Mouse (Mus musculus): Measurements from ENCODE around the gene Aldh5a1. TPM values are rescaled to one million over a fixed set of nuclear protein-coding genes. Genes with fewer than 3 reads are reported as not detected.
A peak's percentile ranks its signal among the peaks of the same experiment; 100 is the strongest.
"Not testable (repeated sequence)": the region's sequence is repeated elsewhere in the genome, so short reads cannot be mapped to it uniquely, and the experiment has no call there.

Aldh5a1 gene
- total RNA-seq (2021): 10 to 100 TPM; 55.4 to 57.0 TPM

DNA sequence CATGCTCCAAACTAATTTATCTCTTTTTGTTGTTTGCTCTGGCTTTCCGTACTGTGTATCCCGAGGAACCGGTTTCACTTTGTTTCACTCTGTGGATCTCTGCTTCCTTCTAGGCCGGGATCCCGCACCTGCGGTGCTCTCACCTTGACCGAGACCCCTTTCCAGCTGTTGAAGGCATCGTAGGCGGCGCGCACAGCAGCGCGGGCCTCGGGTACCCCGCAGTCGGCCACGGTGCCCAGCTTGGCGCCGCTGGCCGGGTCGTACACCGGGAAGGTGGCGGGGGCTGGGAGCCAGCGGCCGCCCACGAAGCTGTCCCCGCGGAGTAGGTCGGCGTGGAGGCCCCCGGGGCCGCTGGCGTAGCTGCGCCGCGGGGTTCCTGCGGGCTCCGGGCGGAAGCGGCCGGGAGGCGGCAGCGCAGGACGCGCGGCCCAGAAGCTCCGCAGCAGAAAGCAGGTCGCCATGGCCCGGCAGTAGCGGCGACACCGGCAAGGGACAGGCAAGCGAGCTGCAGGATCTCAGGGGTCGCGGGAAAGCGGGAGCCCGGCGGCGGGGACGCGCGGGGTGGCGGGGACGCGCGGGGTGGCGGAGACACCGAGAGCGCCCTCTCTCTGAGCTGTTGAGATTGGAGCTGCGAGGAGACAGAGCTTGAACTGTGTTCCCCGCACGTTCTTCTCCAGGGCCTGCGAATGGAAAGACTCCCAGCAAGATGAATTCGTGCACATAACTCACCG is at the start of gene Aldh5a1:
Gene Aldh5a1, minus strand, starts transcription at position 554 of the 731 bp plus-strand sequence.
- peak; percentile 82 to 83 for DNase-seq (ENCODE audit: low spot score in 2 of 2)
- intact Hi-C loops (cut with DNase I): no loop called here

DNA sequence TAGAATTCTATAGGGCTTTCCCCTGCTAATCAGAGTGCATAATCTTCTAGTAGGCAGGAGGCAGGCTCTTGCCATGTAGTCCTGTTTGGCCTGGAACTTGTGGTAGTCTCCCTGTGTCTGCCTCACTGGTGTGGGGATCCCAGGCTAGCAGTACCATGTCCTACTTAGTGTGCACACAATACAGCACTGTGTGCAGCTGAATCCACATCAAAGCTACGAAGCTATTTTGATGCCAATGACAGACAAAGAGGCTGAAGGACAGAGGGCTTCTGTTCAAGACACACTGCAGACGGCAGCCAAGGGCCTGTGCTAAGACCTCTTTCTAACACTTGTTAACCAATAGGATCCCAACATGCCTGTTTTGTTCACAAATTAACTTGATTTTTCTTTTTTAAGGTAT is 48.0 kb upstream of the Aldh5a1 start:
- no peak for DNase-seq (ENCODE audit: low spot score in 2 of 2)

DNA sequence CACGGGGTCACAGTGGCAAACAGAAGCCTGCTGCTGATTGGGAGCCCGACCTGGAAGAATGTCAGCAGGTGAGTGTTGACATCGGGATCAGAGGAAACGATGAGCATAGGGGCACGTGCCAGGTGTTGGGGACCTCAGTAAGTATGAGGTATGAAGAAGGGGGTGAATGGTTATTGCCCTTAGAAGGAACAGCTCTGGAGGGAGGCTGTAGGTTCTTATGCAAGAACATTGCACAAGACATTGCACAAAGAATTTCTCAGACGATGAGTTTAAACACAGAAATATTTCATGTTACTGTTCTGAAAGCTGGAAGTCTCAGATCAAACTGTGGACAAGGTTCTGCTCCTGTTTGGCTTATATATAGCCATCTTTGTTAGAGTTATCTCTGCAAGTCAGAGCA is 43.6 kb upstream of the Aldh5a1 start:
- intact Hi-C loops (cut with DNase I): no loop called here
- no peak for DNase-seq (ENCODE audit: low spot score in 2 of 2)

More for the DNA sequence above, 48.0 kb upstream of the Aldh5a1 start:
- intact Hi-C loops (cut with DNase I): no loop called here

DNA sequence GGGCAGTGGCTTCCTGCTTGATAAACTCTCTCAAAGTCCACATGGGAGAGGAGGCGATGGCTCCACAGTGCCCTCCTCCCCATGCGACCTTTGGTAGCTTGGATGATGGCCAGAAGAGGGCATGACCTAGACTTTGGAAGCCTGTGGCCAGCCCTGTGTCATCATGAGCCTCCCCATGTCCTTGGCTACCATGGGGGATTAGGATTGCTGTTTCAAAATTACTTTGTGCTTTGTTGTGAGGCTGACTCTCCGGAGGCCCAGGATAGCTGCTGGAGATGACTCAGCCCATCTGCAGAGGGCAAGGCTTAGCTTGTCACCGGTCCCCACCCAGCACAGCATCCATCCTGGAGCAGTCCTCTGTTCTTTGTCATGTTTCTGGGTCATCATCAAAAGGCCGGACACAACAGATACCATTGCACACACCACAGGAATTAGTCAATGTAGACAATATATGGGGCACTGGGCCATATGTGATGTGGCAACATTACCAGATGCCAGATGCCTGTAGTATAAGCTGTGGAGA is 40.4 kb upstream of the Aldh5a1 start:
- no peak for DNase-seq (ENCODE audit: low spot score in 2 of 2)
- intact Hi-C loops (cut with DNase I): no loop called here

DNA sequence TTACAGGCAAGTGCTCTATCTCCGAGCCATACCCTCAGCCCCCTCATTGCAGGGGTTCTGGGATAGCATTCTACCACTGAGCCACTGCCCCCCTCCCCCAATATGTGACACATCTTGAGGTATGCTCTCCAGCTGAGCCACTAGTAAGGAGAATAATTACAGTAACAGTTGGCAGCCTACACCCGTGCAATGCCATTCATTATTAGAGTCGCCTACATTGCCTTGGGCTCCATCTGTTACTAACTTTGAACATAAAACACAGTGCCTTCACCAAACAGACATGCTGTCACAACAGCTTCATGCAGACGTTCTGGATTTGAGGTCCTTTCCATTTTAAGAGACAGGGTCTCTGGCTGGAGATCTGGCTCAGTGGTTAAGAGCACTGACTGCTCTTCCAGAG is 38.9 kb upstream of the Aldh5a1 start:
- no peak for DNase-seq (ENCODE audit: low spot score in 2 of 2)
- intact Hi-C loops (cut with DNase I): no loop called here

DNA sequence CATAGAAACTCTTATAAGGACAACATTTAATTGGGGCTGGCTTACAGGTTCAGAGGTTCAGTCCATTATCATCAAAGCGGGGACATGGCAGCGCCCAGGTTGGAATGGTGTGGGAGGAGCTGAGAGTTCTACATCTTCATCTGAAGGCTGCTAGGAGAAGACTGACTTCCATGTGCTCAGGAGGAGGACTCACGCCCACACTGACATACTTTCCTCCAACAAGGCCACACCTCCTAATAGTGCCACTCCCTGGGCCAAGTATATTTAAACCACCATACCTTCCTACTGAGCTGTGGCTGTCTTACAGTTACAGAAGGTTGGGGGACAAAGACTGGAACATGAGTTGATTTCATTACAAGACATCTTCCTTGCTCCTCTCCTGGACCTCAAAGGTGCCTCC is 34.3 kb upstream of the Aldh5a1 start:
- intact Hi-C loops (cut with DNase I); DNase-seq (ENCODE audit: low spot score in 2 of 2): not testable (repeated sequence)

DNA sequence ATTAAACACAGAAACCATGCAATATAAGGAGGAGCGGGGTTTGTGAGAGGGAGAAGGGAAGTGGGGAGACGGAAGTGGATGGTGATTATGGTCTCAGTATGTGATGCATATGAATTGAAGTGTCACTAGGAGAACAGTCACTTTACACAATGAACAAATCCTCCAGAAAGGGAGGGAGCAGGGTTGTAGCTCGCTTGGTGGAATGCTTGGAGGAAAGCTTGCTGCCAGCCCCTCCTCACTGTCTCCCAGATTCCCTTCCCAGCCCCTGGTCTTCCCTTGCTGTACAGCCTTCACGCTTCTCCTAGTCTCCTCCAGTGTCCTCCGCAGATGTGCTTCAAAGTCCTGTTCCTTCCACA is 28.4 kb upstream of the Aldh5a1 start:
- DNase-seq (ENCODE audit: low spot score in 2 of 2): no peak

DNA sequence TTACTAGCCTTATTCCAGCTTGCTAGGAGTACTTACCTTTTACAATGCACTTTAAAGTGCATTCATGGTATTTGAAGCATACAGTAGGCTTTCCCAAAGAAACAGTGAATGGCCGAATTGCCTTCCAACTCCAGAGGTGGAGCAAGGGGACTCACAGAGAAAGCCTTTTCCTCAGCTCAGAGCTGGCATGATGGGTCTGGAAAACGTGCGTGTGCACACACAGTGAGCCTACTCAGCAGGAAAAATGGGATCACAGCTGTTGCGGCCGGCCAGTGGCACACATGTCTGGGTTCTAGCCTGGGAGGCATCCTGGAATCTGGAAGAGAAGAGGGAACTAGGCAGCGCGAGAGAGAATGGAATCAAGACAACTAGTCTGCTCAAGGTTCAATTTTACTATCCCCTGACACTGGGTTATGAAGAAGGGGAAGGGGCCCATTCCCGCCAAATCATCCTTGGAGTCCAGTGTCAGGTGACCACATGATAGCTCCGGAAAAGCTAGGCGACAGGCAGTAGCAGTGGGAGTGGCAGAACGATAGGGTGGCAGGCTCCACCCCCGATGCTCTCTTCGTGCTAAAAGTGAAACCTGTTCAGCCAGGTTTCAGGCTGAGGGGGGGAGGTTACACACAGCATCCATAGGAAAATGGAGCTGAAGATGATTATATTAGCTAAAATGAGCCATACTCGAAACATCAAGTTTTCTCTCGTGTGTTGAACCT is 27.8 kb upstream of the Aldh5a1 start:
- intact Hi-C loops (cut with DNase I): no loop called here
- DNase-seq (ENCODE audit: low spot score in 2 of 2): no peak

More for the DNA sequence above, 28.4 kb upstream of the Aldh5a1 start:
- intact Hi-C loops (cut with DNase I): no loop called here

DNA sequence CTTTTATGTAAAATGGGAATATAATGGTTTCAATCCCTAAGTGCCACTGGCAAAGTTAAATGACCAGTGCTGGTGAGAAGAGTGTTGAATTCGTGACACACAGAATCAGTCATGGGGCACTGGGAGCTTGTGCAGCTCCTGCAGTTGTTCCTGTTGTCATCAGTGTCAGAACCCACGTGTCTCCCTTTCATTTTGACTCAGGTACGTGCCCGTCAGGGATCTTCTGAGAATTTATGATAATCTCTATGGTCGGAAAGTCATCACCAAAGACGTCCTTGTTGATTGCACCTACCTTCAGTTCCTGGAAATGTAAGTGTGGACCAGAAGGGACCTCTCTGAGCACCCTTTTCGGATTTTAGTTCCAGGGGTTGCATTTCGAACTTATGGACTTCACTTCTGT is 24.7 kb upstream of the Aldh5a1 start:
- no peak for DNase-seq (ENCODE audit: low spot score in 2 of 2)
- intact Hi-C loops (cut with DNase I): no loop called here

DNA sequence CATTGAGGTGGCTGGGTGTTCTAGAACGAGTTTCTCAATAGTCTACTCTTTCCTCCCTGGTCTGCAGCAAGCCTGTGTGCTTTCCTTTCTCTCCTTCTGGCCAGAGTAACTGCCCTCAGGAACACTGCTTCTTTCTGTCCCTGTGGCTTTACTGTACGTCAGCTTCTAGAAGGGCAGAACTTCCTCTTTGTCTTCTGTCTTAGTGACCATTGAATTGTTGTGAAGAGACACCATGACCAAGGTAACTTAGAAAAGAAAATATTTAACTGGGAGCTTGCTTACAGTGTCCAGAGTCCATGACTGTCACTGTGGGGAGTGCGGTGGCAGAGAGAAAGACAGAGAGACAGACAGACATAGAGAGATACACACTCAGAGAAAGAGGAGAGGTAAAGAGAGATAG is 22.6 kb upstream of the Aldh5a1 start:
- intact Hi-C loops (cut with DNase I): no loop called here
- no peak for DNase-seq (ENCODE audit: low spot score in 2 of 2)

DNA sequence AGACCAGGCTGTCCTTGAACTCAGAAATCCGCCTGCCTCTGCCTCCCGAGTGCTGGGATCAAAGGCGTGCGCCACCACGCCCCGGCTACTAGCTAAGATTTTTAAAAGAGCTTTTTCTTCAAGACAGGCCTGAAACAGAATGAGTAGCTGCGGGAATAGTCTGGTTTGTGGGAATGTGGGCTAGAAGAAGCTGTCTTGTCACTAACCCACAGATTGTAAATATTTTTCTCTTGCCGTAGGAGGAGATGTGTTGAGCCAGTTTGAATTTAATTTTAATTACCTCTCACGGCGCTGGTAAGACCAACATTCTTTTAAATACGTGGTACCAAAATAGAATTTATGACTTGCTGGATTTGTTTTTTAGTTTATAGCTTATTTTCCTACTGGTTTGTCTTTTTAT is 21.2 kb upstream of the Aldh5a1 start:
- DNase-seq (ENCODE audit: low spot score in 2 of 2): no peak
- intact Hi-C loops (cut with DNase I): no loop called here

DNA sequence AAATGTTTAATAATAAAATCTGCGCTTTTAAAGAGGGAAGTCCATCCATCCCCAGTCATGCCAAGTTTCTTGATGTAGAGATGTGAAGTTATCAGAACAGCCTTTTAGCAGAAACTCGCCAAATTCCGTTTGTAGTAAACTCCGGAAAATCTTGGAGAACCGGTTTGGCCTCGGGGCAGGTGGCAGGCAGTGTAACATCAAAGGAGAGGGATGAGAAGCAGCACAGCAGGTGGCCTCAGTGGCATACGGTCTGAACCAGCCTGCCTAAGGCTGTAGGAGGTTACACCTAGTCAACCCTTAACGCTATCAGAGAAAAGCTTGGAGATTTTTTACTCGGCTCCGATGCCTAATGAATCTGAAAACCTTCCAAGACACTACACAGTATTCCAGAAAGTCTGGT is 18.0 kb upstream of the Aldh5a1 start:
- intact Hi-C loops (cut with DNase I): no loop called here
- DNase-seq (ENCODE audit: low spot score in 2 of 2): no peak

DNA sequence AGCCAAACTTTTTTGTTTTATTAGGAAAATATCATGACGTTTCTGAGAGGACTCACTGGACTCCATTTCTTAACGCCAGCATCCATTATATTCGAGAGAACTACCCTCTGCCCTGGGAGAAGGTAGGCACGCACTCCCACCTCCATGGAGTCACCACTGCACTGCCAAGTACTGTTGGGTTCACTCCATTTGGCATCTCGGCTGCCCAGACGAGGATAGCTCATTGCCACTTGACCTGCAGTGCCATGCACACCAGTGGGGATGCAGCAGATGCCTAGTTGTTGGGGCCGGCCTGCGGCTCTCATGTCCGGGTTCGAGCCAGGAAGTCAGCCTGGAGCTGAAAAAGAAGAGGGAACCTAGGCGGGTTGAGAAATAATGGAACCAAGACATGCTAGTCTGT is 17.6 kb upstream of the Aldh5a1 start:
- no peak for DNase-seq (ENCODE audit: low spot score in 2 of 2)
- intact Hi-C loops (cut with DNase I): no loop called here

DNA sequence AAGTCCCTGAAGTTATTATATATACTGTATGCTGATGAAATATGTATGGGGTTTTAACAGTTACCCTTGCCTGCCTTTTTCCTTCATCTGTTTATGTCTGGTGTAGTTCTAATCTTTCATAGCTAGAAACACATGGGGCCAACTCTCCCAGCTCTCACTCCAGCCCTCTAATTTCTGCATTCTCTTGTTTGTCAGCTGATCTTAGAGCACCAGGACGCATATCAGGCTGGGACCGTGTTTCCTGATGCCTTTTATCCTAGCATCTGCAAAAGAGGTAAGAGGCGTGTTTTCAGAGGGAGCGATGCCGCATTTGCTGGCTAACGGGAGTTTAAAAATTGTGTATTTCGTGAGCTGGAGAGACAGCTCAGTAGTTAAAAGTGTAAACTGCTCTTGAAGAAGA is 15.2 kb upstream of the Aldh5a1 start:
- DNase-seq (ENCODE audit: low spot score in 2 of 2): no peak
- intact Hi-C loops (cut with DNase I): no loop called here

DNA sequence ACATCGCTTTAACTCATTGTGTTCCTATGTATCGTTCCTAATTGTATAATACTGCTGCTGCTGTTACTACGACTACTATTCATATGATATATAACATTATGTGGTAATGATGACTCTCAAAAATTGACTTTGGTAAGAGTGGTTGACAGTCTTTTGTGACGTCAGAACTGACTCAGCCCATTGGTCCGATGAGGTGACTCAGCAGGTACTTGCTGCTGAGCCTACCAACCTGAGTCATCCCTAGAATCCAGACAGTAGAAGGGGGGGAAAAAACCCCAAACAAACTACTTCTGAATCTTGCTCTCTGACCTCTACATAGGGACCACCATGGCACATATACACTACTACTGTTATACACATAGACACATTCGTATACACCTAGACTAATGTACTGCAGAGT is 11.4 kb upstream of the Aldh5a1 start:
- DNase-seq (ENCODE audit: low spot score in 2 of 2): no peak
- intact Hi-C loops (cut with DNase I): no loop called here

DNA sequence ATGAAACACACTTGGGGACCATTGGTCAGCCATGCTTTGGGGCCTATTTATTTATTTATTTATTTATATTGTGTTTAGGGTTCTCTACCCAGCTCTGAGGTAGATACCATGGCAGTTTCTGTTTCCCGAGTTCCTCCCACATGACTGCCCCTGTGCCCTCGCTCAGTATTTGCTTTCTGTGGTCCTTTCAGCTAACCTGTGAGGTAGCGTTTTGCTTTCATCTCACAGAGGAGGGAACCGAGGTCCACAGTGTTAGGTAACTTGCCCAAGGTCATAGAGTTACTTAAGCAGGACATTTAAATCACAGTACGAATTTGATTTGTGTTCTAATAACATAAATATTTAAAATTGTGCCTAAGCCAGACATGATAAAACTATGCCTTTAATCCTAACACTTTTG is 9.7 kb upstream of the Aldh5a1 start:
- intact Hi-C loops (cut with DNase I): no loop called here
- DNase-seq (ENCODE audit: low spot score in 2 of 2): no peak

DNA sequence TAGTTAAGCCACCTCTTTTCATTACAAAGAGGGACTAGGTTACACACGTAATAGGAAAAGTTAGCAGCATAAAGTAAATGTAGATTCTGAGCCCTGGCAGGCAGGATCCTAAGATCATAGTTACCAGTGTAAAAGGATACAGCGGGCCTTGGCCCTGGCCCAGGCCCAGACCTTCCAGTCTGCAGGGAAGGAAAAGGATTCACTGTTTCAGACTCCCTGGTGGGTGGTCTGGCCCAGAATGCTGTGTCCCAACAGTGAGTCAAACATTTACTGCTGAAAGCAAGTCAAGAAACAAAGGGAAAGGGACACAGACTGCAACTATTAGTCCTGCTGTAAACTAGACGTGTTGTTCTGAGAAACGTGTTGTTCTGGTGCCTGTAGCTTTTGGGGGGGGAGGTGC is 8.1 kb upstream of the Aldh5a1 start:
- intact Hi-C loops (cut with DNase I): no loop called here
- no peak for DNase-seq (ENCODE audit: low spot score in 2 of 2)

DNA sequence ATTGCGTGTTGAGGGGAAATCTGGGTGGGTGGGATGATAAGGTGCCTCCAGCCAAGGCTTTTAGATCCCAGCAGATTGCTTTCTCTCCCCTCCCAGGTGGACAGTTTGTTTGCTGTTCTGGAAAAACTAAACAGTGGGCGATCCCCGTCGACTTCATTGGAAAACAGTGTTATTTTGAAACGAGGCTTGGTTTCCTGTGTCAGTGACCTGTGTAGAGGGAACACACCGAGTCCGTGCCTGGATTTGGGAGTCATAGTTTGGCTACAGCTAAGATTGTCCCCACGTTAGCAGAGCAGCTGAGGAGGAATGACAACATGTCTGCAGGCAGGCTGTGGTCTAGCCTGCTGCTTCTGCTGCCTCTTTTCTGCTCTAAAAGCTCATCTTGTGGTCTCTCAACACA is 5.8 kb upstream of the Aldh5a1 start:
- DNase-seq (ENCODE audit: low spot score in 2 of 2): no peak
- intact Hi-C loops (cut with DNase I): no loop called here

DNA sequence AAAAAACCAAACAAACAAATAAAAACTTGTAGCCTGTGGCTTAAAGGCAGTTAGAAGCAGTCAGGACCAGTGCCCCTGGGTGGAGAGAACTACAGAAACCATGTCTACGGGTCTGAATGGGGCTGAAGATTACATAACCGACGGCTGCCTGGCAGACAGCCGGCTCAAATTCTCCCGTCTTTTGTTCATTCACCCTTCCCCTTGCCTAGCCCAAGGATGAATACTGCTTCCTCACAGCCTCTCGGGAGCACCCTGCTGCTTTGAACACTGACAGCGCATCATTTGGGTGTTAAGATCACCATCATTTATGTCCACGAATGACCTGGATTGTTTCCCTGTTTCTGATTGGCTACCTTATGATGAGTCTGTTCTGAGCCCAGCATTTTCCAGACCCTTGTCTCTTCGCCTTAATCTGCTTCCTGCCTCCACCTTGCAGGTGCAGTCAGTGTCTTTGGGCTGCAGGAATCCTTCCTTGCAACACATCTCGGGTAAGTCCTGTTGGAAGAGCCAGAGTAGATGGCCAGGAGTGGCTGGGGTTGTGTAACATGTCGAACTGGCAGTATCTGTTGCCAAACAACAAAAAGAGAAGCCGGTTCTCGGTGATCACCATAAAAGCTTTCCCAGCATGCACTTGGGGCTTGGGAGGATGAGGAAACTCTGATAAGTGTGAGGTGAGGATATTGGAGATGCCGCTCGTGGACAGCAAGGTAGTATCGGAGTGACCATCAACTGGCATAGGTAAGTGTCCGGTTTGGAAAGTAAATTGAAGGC is 5.2 kb upstream of the Aldh5a1 start, which contains the start of gene Gpld1:
Gene Gpld1, plus strand, starts transcription at position 641 of the 771 bp plus-strand sequence.
- DNase-seq (ENCODE audit: low spot score in 2 of 2): no peak

DNA sequence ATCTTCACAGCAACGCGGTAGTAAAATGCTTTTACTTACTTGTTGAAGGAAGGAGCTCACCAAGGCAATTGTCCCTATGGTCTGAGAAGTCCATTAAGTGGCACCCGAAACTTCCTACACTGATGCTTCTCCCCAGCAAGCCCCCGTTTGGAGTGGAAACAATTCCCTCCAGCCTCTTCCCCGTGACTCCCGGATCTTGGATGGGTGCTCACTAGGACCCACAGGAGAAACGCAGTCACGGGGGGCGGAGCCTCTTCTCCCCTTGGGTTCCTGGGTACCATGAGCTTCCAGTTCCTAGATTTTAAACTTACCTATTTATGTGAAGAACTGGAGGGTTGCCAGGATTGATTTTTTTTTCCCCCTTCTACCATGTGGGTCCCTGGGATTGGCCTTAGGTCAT is 2.0 kb upstream of the Aldh5a1 start:
- intact Hi-C loops (cut with DNase I): loop anchor here (2.0 kb wide), 1 partner anchor 49 kb away; no protein-coding TSS in a partner anchor
- DNase-seq (ENCODE audit: low spot score in 2 of 2): no peak

More for the DNA sequence above, 5.2 kb upstream of the Aldh5a1 start, which contains the start of gene Gpld1:
- intact Hi-C loops (cut with DNase I): no loop called here
